Comparison of ENCODE assay signal across 8 mouse cellular contexts in the genomic region with DNA sequence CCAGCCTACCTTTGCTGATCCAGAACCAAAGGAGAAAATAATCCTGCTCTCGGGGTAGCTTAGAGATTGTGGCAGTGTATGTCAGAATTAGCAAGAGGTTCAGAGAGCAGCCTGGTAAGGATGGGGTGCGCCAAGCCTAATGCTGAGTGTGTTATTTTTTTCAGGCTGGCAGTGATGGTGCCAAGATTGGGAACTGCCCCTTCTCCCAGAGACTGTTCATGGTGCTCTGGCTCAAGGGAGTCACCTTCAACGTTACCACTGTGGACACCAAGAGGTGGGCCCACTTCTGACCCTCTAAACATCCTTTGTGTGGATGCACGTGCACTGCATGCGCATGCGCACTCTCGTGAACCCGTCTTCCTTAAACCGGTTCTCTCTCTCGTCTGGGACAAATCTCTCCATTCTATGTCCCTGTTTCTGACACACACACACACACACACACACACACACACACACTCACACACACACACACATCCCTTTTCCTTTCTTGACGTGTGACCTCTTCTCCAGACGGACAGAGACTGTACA. TPM values are rescaled to one million over a fixed set of nuclear protein-coding genes. Genes with fewer than 3 reads are reported as not detected.
DNase-seq lines count a peak whose midpoint lies in the region; ATAC-seq and TF ChIP-seq lines count a peak whose summit lies in the region.
"Had no signal": no experiment of that assay in that cellular context is flagged by ENCODE, and none has a peak within 500 bp of the region (broad histone marks: within the 10 kb centered on the region; RNA-seq: fewer than 3 reads in every experiment).

No protein-coding gene starts in this region.

- peak overlapping the region; percentile 97 for H3K4me3 ChIP-seq in megakaryocyte, embryonic 14.5 days (replicated peaks)
- H3K4me3 ChIP-seq in forebrain, embryonic 13.5 days, result peak overlapping the region; percentile 48
- peak overlapping the region; percentile 66 for H3K4me3 ChIP-seq in limb, embryonic 15.5 days
- peak overlapping the region; percentile 72 for H3K4me3 ChIP-seq in stomach, postnatal 0 days (ENCODE audit: low read depth, low read length)

- H3K27ac ChIP-seq in forebrain, embryonic 13.5 days, result peak overlapping the region; percentile 93
- H3K27ac ChIP-seq in limb, embryonic 15.5 days, result peak overlapping the region; percentile 99
- H3K27ac ChIP-seq in stomach, postnatal 0 days (replicated peaks), result peak overlapping the region; percentile 99

- TF ChIP-seq EP300 in stomach, postnatal 0 days (optimal IDR thresholded peaks at IDR 0.05), result no peak

- no peaks in the 10 kb centered on the region for H3K9me3 ChIP-seq in megakaryocyte, embryonic 14.5 days
- H3K9me3 ChIP-seq in forebrain, embryonic 13.5 days (replicated peaks), result no peaks in the 10 kb centered on the region
- H3K9me3 ChIP-seq in limb, embryonic 15.5 days, result no peaks in the 10 kb centered on the region
- no peaks in the 10 kb centered on the region for H3K9me3 ChIP-seq in stomach, postnatal 0 days (ENCODE audit: control insufficient read depth, low read length)

- DNase-seq in stomach, postnatal 0 days (ENCODE audit: low spot score), result no peak
- DNase-seq in right cerebral cortex, postnatal 25 days, result no peak
- no peak for DNase-seq in frontal cortex, postnatal 10 days (ENCODE audit: low spot score in 2 of 2)

- peak overlapping the region; percentile 80 for H3K9ac ChIP-seq in forebrain, embryonic 13.5 days
- peak overlapping the region; percentile 65 for H3K9ac ChIP-seq in limb, embryonic 15.5 days
- H3K9ac ChIP-seq in stomach, postnatal 0 days (ENCODE audit: low read length), result peak overlapping the region; percentile 88

- 73% methylated on average over 11 of the region's 12 CpGs for WGBS in forebrain, embryonic 13.5 days
- WGBS in limb, embryonic 15.5 days, result 82% methylated on average over 12 of the region's 12 CpGs
- WGBS in stomach, postnatal 0 days, result 57% methylated on average over 12 of the region's 12 CpGs

- no peak for ATAC-seq in megakaryocyte, adult 5-6 weeks (ENCODE audit: poor library complexity, severe bottlenecking)
- ATAC-seq in forebrain, embryonic 13.5 days, result no peak
- ATAC-seq in limb, embryonic 15.5 days (ENCODE audit: insufficient number of reproducible peaks, low FRiP score, low TSS enrichment, low read depth), result no peak
- no peak for ATAC-seq in stomach, postnatal 0 days (ENCODE audit: low FRiP score, low TSS enrichment)

- no peaks in the 10 kb centered on the region for H3K27me3 ChIP-seq in megakaryocyte, embryonic 14.5 days (replicated peaks)
- no peaks in the 10 kb centered on the region for H3K27me3 ChIP-seq in forebrain, embryonic 13.5 days
- no peaks in the 10 kb centered on the region for H3K27me3 ChIP-seq in limb, embryonic 15.5 days
- H3K27me3 ChIP-seq in stomach, postnatal 0 days (ENCODE audit: control insufficient read depth, insufficient read depth, low read length), result no peaks in the 10 kb centered on the region

- no peak for TF ChIP-seq CTCF in stomach, postnatal 0 days (IDR thresholded peaks at IDR 0.05; ENCODE audit: low read depth)

- peak overlapping the region; percentile 72 for H3K4me2 ChIP-seq in forebrain, embryonic 13.5 days
- peak overlapping the region; percentile 70 for H3K4me2 ChIP-seq in limb, embryonic 15.5 days
- peak overlapping the region; percentile 83 for H3K4me2 ChIP-seq in stomach, postnatal 0 days (replicated peaks; ENCODE audit: low read depth)

- peaks cover 68% of the 10 kb centered on the region for H3K4me1 ChIP-seq in megakaryocyte, embryonic 14.5 days
- peaks cover 40% of the 10 kb centered on the region for H3K4me1 ChIP-seq in forebrain, embryonic 13.5 days
- H3K4me1 ChIP-seq in limb, embryonic 15.5 days, result peaks cover 39% of the 10 kb centered on the region
- peaks cover 12% of the 10 kb centered on the region; the same call in 1 of the 2 replicates for H3K4me1 ChIP-seq in stomach, postnatal 0 days (replicated peaks; ENCODE audit: control insufficient read depth, insufficient read depth)

- peaks cover 57% of the 10 kb centered on the region for H3K36me3 ChIP-seq in megakaryocyte, embryonic 14.5 days (replicated peaks; ENCODE audit: low read length)
- peaks cover 41% of the 10 kb centered on the region for H3K36me3 ChIP-seq in forebrain, embryonic 13.5 days (ENCODE audit: poor library complexity, severe bottlenecking)
- peaks cover 46% of the 10 kb centered on the region for H3K36me3 ChIP-seq in limb, embryonic 15.5 days
- peaks cover 29% of the 10 kb centered on the region for H3K36me3 ChIP-seq in stomach, postnatal 0 days (ENCODE audit: control insufficient read depth, insufficient read depth, low read length)

RNA-seq across cellular contexts. Expression of gene Clic1, which starts 2.6 kb away (rescaled TPM):
- polyA plus RNA-seq in megakaryocyte, embryonic 14.5 days (2012; ENCODE audit: insufficient read depth, low replicate concordance), result 244 and 373 TPM in 2 replicates
- 415 and 463 TPM in 2 replicates for total RNA-seq in megakaryocyte, adult 5-6 weeks (2015)
- 386 and 405 TPM in 2 replicates for total RNA-seq in megakaryocyte, adult 5-6 weeks (2017)
- 141 and 147 TPM in 2 replicates for polyA plus RNA-seq in forebrain, embryonic 13.5 days (2015; fragmentation: Nextera tagmentation; extraction: Ambion mirVana)
- polyA plus RNA-seq in limb, embryonic 15.5 days (2015; fragmentation: Nextera tagmentation; extraction: Ambion mirVana), result 351 and 363 TPM in 2 replicates
- 344 and 360 TPM in 2 replicates for polyA plus RNA-seq in stomach, postnatal 0 days (2015; fragmentation: Nextera tagmentation; extraction: Ambion mirVana)

RNA-seq across cellular contexts. Expression of gene Msh5, which starts 5.8 kb away (rescaled TPM):
- 10.5 and 10.9 TPM in 2 replicates for polyA plus RNA-seq in megakaryocyte, embryonic 14.5 days (2012; ENCODE audit: insufficient read depth, low replicate concordance)
- total RNA-seq in megakaryocyte, adult 5-6 weeks (2015), result 7.4 and 7.5 TPM in 2 replicates
- 3.6 and 6.3 TPM in 2 replicates for total RNA-seq in megakaryocyte, adult 5-6 weeks (2017)
- polyA plus RNA-seq in forebrain, embryonic 13.5 days (2015; fragmentation: Nextera tagmentation; extraction: Ambion mirVana), result 4.5 and 5.9 TPM in 2 replicates
- polyA plus RNA-seq in limb, embryonic 15.5 days (2015; fragmentation: Nextera tagmentation; extraction: Ambion mirVana), result 3.0 and 3.5 TPM in 2 replicates
- 1.9 and 2.7 TPM in 2 replicates for polyA plus RNA-seq in stomach, postnatal 0 days (2015; fragmentation: Nextera tagmentation; extraction: Ambion mirVana)

RNA-seq across cellular contexts. Expression of gene Ddah2, which starts 6.5 kb away (rescaled TPM):
- polyA plus RNA-seq in megakaryocyte, embryonic 14.5 days (2012; ENCODE audit: insufficient read depth, low replicate concordance), result 30.5 and 36.5 TPM in 2 replicates
- total RNA-seq in megakaryocyte, adult 5-6 weeks (2015), result 2.2 and 3.1 TPM in 2 replicates
- 1.2 and 2.7 TPM in 2 replicates for total RNA-seq in megakaryocyte, adult 5-6 weeks (2017)
- polyA plus RNA-seq in forebrain, embryonic 13.5 days (2015; fragmentation: Nextera tagmentation; extraction: Ambion mirVana), result 543 and 566 TPM in 2 replicates
- 321 and 336 TPM in 2 replicates for polyA plus RNA-seq in limb, embryonic 15.5 days (2015; fragmentation: Nextera tagmentation; extraction: Ambion mirVana)
- 84.8 and 86.8 TPM in 2 replicates for polyA plus RNA-seq in stomach, postnatal 0 days (2015; fragmentation: Nextera tagmentation; extraction: Ambion mirVana)

RNA-seq across cellular contexts. Expression of gene Ly6g6c, which starts 12.9 kb away (rescaled TPM):
- 14.8 and 15.5 TPM in 2 replicates for polyA plus RNA-seq in megakaryocyte, embryonic 14.5 days (2012; ENCODE audit: insufficient read depth, low replicate concordance)
- total RNA-seq in megakaryocyte, adult 5-6 weeks (2015), result not detected in 2 replicates
- total RNA-seq in megakaryocyte, adult 5-6 weeks (2017), result not detected in 2 replicates
- not detected in 2 replicates for polyA plus RNA-seq in forebrain, embryonic 13.5 days (2015; fragmentation: Nextera tagmentation; extraction: Ambion mirVana)
- polyA plus RNA-seq in limb, embryonic 15.5 days (2015; fragmentation: Nextera tagmentation; extraction: Ambion mirVana), result 181 and 203 TPM in 2 replicates
- polyA plus RNA-seq in stomach, postnatal 0 days (2015; fragmentation: Nextera tagmentation; extraction: Ambion mirVana), result 260 and 317 TPM in 2 replicates
- total RNA-seq: megakaryocyte progenitor cell, adult 5-6 weeks had no signal

RNA-seq across cellular contexts. Expression of gene Mpig6b, which starts 13.6 kb away (rescaled TPM):
- 53.5 and 66.3 TPM in 2 replicates for polyA plus RNA-seq in megakaryocyte, embryonic 14.5 days (2012; ENCODE audit: insufficient read depth, low replicate concordance)
- not detected in 2 replicates for total RNA-seq in megakaryocyte, adult 5-6 weeks (2015)
- total RNA-seq in megakaryocyte, adult 5-6 weeks (2017), result not detected in 2 replicates
- 0.29 and 0.56 TPM in 2 replicates for polyA plus RNA-seq in forebrain, embryonic 13.5 days (2015; fragmentation: Nextera tagmentation; extraction: Ambion mirVana)
- polyA plus RNA-seq in limb, embryonic 15.5 days (2015; fragmentation: Nextera tagmentation; extraction: Ambion mirVana), result 1.0 and 1.4 TPM in 2 replicates
- polyA plus RNA-seq in stomach, postnatal 0 days (2015; fragmentation: Nextera tagmentation; extraction: Ambion mirVana), result 0.49 and 0.96 TPM in 2 replicates
- total RNA-seq: megakaryocyte progenitor cell, adult 5-6 weeks had no signal
